Mouse (Mus musculus): Measurements from ENCODE around the gene Btbd9. TPM values are rescaled to one million over a fixed set of nuclear protein-coding genes. Genes with fewer than 3 reads are reported as not detected.
"Not testable (repeated sequence)": the region's sequence is repeated elsewhere in the genome, so short reads cannot be mapped to it uniquely, and the experiment has no call there.

Btbd9 gene
- polyA plus RNA-seq, 1 experiment = 25.6 TPM

DNA sequence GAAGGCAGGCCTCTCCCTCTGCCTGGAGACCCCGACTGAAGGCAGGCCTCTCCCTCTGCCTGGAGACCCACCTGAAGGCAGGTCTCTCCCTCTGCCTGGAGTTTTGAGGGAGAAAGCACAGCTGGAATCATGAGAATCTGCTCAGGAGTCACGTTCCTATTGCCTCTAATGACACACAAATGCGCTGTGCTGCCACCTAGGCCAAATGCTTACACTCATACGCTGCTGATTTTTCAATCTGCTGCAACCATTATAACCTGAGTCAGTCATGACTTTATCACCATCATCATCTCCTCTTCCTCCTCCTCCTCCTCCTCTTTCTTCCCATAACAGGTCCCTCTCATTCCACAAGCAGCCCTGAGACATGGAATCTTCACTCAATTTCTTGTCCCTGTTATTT, 64.3 kb downstream of the Btbd9 start:
- WGBS = 67% methylated on average over 4 of the region's 4 CpGs
- Histone ChIP-seq H3K36me3 (ENCODE audit: control insufficient read depth, insufficient read depth, low read length) (no peaks in the 10 kb centered on the region; the same call in 1 of the 2 replicates), H3K4me3 (ENCODE audit: insufficient read depth, low read depth, low read length) (no peak overlapping the region), H3K27me3 (replicated peaks; ENCODE audit: control insufficient read depth, insufficient read depth, low read length) (no peaks in the 10 kb centered on the region), H3K27ac (ENCODE audit: insufficient read depth, low read depth, low read length) (no peak overlapping the region), H3K4me1 (ENCODE audit: control insufficient read depth, insufficient read depth, low read length) (no peaks in the 10 kb centered on the region)
- TF ChIP-seq POLR2A (IDR thresholded peaks at IDR 0.05; ENCODE audit: low read depth, low read length) (no peak), CTCF (conservative IDR thresholded peaks at IDR 0.05; ENCODE audit: insufficient read depth, insufficient read length, low read depth, low read length) (no peak)
- no peak for DNase-seq

DNA sequence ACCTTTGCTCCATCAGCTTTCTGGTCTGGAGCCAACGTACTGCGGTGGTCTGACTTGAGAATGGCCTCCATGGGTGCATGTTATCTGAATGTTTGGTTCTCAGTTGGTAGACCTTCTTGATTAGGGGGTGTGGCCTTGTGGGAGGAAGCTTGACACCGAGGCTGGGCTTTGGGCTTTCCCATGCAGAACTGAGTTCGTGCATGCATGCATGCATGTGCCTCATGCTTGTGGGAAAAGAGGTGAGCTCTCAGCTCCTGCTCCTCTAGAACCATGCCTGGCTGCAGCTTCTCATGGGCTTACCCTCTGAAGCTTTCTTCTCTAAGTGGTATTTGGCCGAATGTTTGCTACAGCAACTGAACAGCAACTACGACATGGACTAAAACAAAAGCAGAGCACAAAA, 64.9 kb downstream of the Btbd9 start:
- no peak for TF ChIP-seq POLR2A (IDR thresholded peaks at IDR 0.05; ENCODE audit: low read depth, low read length)
- no peak for TF ChIP-seq CTCF (conservative IDR thresholded peaks at IDR 0.05; ENCODE audit: insufficient read depth, insufficient read length, low read depth, low read length)
- H3K27me3 ChIP-seq (replicated peaks; ENCODE audit: control insufficient read depth, insufficient read depth, low read length) = no peaks in the 10 kb centered on the region
- no peaks in the 10 kb centered on the region; the same call in 1 of the 2 replicates for H3K36me3 ChIP-seq (ENCODE audit: control insufficient read depth, insufficient read depth, low read length)
- H3K4me1 ChIP-seq (ENCODE audit: control insufficient read depth, insufficient read depth, low read length) = no peaks in the 10 kb centered on the region
- H3K27ac ChIP-seq (ENCODE audit: insufficient read depth, low read depth, low read length) = no peak overlapping the region
- no peak overlapping the region for H3K4me3 ChIP-seq (ENCODE audit: insufficient read depth, low read depth, low read length)
- 65% methylated on average over 6 of the region's 6 CpGs for WGBS
- DNase-seq = no peak

DNA sequence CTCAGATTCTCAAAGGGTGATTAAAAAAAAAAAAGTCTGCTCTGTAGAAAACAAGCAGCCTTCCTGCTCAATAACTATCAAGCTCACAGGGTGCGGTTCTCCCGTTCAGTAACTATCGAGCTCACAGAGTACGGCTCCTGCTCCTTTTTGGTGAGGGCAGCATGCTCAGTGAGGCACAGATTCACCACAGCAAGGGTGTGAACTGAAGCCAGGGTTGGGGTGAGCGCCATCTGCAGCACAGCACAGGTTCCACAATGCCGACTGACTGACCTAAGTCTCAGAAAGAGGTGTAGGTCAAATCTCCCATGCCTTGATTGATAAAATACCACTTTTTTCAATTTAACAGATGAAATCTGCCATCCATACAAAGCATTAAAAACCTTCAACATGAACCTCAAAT, 66.1 kb downstream of the Btbd9 start:
- no peak overlapping the region for H3K4me3 ChIP-seq (ENCODE audit: insufficient read depth, low read depth, low read length)
- no peak overlapping the region for H3K27ac ChIP-seq (ENCODE audit: insufficient read depth, low read depth, low read length)
- no peaks in the 10 kb centered on the region for H3K4me1 ChIP-seq (ENCODE audit: control insufficient read depth, insufficient read depth, low read length)
- no peaks in the 10 kb centered on the region for H3K36me3 ChIP-seq (ENCODE audit: control insufficient read depth, insufficient read depth, low read length)
- TF ChIP-seq POLR2A (IDR thresholded peaks at IDR 0.05; ENCODE audit: low read depth, low read length) (no peak), CTCF (conservative IDR thresholded peaks at IDR 0.05; ENCODE audit: insufficient read depth, insufficient read length, low read depth, low read length) (no peak; the same call in 1 of the 2 replicates)
- no peaks in the 10 kb centered on the region for H3K27me3 ChIP-seq (replicated peaks; ENCODE audit: control insufficient read depth, insufficient read depth, low read length)
- DNase-seq = no peak
- WGBS = 87% methylated on average over 6 of the region's 6 CpGs

DNA sequence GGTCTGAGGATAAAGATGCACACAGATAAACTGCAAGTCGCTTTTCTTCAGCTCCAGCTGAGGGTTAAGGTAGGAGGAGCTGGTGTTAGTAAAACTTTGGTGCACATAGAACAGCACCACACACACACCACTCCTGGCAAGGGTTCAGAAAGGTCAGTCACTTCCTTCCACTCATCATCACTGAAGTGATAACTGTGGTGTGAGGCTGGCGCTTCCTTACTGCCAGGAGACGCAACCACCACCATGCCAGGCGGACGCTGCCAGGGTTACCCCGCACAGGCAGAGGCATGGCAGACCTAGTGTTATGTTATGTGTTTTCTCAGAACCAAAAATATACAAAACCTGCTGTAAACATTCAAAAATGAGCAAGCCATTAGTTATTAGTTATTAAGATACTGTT, 66.6 kb downstream of the Btbd9 start:
- no peak for DNase-seq
- Histone ChIP-seq H3K4me1 (ENCODE audit: control insufficient read depth, insufficient read depth, low read length) (no peaks in the 10 kb centered on the region), H3K27me3 (replicated peaks; ENCODE audit: control insufficient read depth, insufficient read depth, low read length) (no peaks in the 10 kb centered on the region), H3K4me3 (ENCODE audit: insufficient read depth, low read depth, low read length) (no peak overlapping the region), H3K27ac (ENCODE audit: insufficient read depth, low read depth, low read length) (no peak overlapping the region), H3K36me3 (ENCODE audit: control insufficient read depth, insufficient read depth, low read length) (peaks cover 1% of the 10 kb centered on the region; the same call in 1 of the 2 replicates)
- TF ChIP-seq CTCF (conservative IDR thresholded peaks at IDR 0.05; ENCODE audit: insufficient read depth, insufficient read length, low read depth, low read length) (no peak), POLR2A (IDR thresholded peaks at IDR 0.05; ENCODE audit: low read depth, low read length) (no peak)
- WGBS = 78% methylated on average over 6 of the region's 6 CpGs

DNA sequence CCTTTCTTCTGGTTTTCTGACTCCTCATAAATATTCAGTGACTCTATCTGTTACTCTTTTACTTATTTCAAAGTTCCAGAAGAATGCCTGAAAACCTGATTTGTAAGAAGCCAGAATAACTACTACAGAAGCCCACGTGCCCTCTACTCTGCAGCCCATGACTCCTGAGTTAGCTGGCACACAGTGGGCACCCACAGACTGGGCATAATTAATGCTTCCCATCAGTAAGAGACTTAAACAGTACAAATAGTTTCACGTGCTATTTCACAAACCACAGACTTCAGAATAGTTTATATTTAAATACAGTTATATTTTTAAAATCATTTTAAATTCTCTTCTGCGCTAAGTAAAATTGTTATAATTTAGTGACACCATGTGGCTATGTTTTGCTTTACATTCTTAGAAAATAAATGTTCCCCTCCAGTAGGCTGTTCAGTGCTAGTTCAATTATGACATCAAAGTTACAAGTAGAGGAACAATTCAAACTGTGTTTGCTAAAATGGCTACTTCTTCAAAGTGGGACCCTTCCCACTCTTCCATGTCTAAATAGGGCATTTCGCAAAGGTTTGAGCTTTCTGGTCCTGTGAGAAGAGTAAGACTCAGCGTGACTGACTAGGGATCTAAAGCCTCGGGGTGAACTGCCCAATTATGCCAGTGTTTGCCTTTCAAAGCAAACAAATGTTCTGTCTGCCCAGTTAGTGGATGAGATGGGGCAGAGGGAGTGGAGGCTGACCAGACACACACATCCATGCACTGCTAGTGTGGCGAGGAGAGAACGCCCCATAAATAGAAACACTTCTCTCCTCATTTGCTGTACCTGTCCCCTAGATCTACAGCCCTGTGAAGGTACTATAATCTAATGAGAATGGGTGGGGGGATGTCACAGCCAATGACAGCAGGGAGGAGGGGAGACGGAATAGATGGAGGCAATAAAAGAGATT, 68.4 kb downstream of the Btbd9 start:
- H3K27me3 ChIP-seq (replicated peaks; ENCODE audit: control insufficient read depth, insufficient read depth, low read length) = no peaks in the 10 kb centered on the region
- no peak for DNase-seq
- H3K4me1 ChIP-seq (ENCODE audit: control insufficient read depth, insufficient read depth, low read length) = no peaks in the 10 kb centered on the region
- no peak overlapping the region for H3K4me3 ChIP-seq (ENCODE audit: insufficient read depth, low read depth, low read length)
- H3K27ac ChIP-seq (ENCODE audit: insufficient read depth, low read depth, low read length) = no peak overlapping the region
- H3K36me3 ChIP-seq (ENCODE audit: control insufficient read depth, insufficient read depth, low read length) = peaks cover 1% of the 10 kb centered on the region; the same call in 1 of the 2 replicates
- TF ChIP-seq CTCF (conservative IDR thresholded peaks at IDR 0.05; ENCODE audit: insufficient read depth, insufficient read length, low read depth, low read length) (no peak), POLR2A (IDR thresholded peaks at IDR 0.05; ENCODE audit: low read depth, low read length) (no peak)
- WGBS = 73% methylated on average over 9 of the region's 9 CpGs

DNA sequence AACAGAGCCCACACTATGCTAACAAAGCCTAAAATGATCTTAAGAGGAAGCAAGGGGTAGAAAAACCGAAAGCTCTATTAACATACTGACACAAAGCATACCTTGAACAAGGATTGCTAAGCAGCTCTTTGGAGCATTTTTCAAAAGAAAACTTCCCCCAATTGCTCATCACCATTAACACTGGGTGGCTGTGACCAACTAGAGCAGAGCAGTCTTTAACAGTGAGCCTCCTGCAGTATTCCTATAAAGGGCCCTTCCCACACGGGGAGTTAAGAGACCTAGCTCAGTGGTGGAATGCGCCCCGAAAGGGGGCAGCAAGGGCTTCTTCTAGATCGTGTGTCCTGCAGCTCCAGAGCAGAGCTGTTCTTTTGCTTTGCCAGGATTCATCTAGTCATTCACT, 69.4 kb downstream of the Btbd9 start:
- TF ChIP-seq POLR2A (IDR thresholded peaks at IDR 0.05; ENCODE audit: low read depth, low read length) (no peak), CTCF (conservative IDR thresholded peaks at IDR 0.05; ENCODE audit: insufficient read depth, insufficient read length, low read depth, low read length) (no peak)
- no peaks in the 10 kb centered on the region for H3K4me1 ChIP-seq (ENCODE audit: control insufficient read depth, insufficient read depth, low read length)
- no peak for DNase-seq
- 52% methylated on average over 5 of the region's 5 CpGs for WGBS
- H3K36me3 ChIP-seq (ENCODE audit: control insufficient read depth, insufficient read depth, low read length) = peaks cover 1% of the 10 kb centered on the region; the same call in 1 of the 2 replicates
- no peaks in the 10 kb centered on the region for H3K27me3 ChIP-seq (replicated peaks; ENCODE audit: control insufficient read depth, insufficient read depth, low read length)
- H3K4me3 ChIP-seq (ENCODE audit: insufficient read depth, low read depth, low read length) = no peak overlapping the region
- no peak overlapping the region for H3K27ac ChIP-seq (ENCODE audit: insufficient read depth, low read depth, low read length)

DNA sequence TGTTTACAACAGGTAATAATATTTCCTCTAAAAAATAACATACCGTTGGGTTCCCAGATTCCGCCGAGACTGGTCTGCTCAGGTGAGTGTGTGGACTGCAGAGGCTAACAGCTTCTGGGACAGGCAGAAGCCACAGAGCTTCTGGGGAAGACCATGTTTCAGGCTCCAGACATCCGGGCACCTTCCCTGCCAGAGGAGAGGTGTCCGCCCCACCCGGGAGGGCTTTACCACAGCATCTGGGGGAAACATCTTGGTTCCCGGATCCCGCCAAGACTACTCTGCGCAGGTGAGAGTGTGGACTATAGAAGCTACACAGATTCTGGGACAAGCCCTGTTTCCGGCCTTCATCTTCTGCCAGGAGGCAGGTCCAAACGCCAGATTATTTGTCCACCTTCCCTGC, 76.7 kb downstream of the Btbd9 start:
- not testable (repeated sequence) for H3K27me3 ChIP-seq (replicated peaks; ENCODE audit: control insufficient read depth, insufficient read depth, low read length); H3K27ac ChIP-seq (ENCODE audit: insufficient read depth, low read depth, low read length); H3K4me1 ChIP-seq (ENCODE audit: control insufficient read depth, insufficient read depth, low read length); DNase-seq; H3K4me3 ChIP-seq (ENCODE audit: insufficient read depth, low read depth, low read length); H3K36me3 ChIP-seq (ENCODE audit: control insufficient read depth, insufficient read depth, low read length)
- 97% methylated on average over 11 of the region's 11 CpGs for WGBS
